Comparison of ENCODE assay signal across 8 mouse cellular contexts in genomic region chr2:31769115-31769514, GRCm38 (mm10). TPM values are rescaled to one million over a fixed set of nuclear protein-coding genes. Genes with fewer than 3 reads are reported as not detected.
DNase-seq lines count a peak whose midpoint lies in the region; ATAC-seq and TF ChIP-seq lines count a peak whose summit lies in the region.

No protein-coding gene starts in this region.

- no peak overlapping the region for H3K9ac ChIP-seq in forebrain, embryonic 12.5 days
- H3K9ac ChIP-seq in forebrain, embryonic 15.5 days (replicated peaks), result no peak overlapping the region

- no peak overlapping the region for H3K4me3 ChIP-seq in forebrain, embryonic 12.5 days (replicated peaks)
- H3K4me3 ChIP-seq in forebrain, embryonic 15.5 days, result no peak overlapping the region
- no peak overlapping the region for H3K4me3 ChIP-seq in testis, adult 2 months (ENCODE audit: control insufficient read depth, low read depth, low read length)

- ATAC-seq in forebrain, embryonic 12.5 days (ENCODE audit: low FRiP score), result no peak
- ATAC-seq in forebrain, embryonic 15.5 days (replicated peaks), result no peak
- ATAC-seq in megakaryocyte, adult 5-6 weeks (ENCODE audit: poor library complexity, severe bottlenecking), result peak; percentile 60
- ATAC-seq in erythroblast, adult 5-6 weeks (replicated peaks; ENCODE audit: low FRiP score, poor library complexity, severe bottlenecking), result no peak

- H3K27me3 ChIP-seq in forebrain, embryonic 12.5 days, result no peaks in the 10 kb centered on the region
- H3K27me3 ChIP-seq in forebrain, embryonic 15.5 days, result no peaks in the 10 kb centered on the region
- no peaks in the 10 kb centered on the region for H3K27me3 ChIP-seq in testis, adult 2 months (ENCODE audit: control insufficient read depth, insufficient read depth, low read length)

- no peaks in the 10 kb centered on the region for H3K9me3 ChIP-seq in forebrain, embryonic 12.5 days
- no peaks in the 10 kb centered on the region for H3K9me3 ChIP-seq in forebrain, embryonic 15.5 days

- no peak for DNase-seq in testis, postnatal 10 days (ENCODE audit: low spot score)
- no peak for DNase-seq in cerebellum, adult 9-11 months
- DNase-seq in T-cell, adult 2 months (ENCODE audit: low spot score), result no peak

- peak overlapping the region; percentile 46 for H3K27ac ChIP-seq in forebrain, embryonic 12.5 days
- H3K27ac ChIP-seq in forebrain, embryonic 15.5 days (replicated peaks), result no peak overlapping the region; the same call in 1 of the 2 replicates
- H3K27ac ChIP-seq in testis, adult 2 months (ENCODE audit: control insufficient read depth, insufficient read depth, low read depth, low read length), result peak overlapping the region; percentile 58

- 63% methylated on average over 4 of the region's 4 CpGs for WGBS in forebrain, embryonic 12.5 days
- 63% methylated on average over 4 of the region's 4 CpGs for WGBS in forebrain, embryonic 15.5 days

- H3K4me2 ChIP-seq in forebrain, embryonic 12.5 days, result no peak overlapping the region
- no peak overlapping the region for H3K4me2 ChIP-seq in forebrain, embryonic 15.5 days (replicated peaks)

- TF ChIP-seq CTCF in testis, adult 2 months (IDR thresholded peaks at IDR 0.05; ENCODE audit: control insufficient read depth, insufficient read depth, insufficient replicate concordance, low read depth, low read length), result no peak

- no peaks in the 10 kb centered on the region; the same call in 1 of the 2 replicates for H3K36me3 ChIP-seq in forebrain, embryonic 12.5 days (replicated peaks)
- H3K36me3 ChIP-seq in forebrain, embryonic 15.5 days, result no peaks in the 10 kb centered on the region
- H3K36me3 ChIP-seq in testis, adult 2 months (ENCODE audit: control insufficient read depth, insufficient read depth, low read length), result no peaks in the 10 kb centered on the region

- peaks cover 43% of the 10 kb centered on the region for H3K4me1 ChIP-seq in forebrain, embryonic 12.5 days
- peaks cover 14% of the 10 kb centered on the region for H3K4me1 ChIP-seq in forebrain, embryonic 15.5 days
- peaks cover 9% of the 10 kb centered on the region for H3K4me1 ChIP-seq in testis, adult 2 months (ENCODE audit: control insufficient read depth, insufficient read depth, low read length)

- TF ChIP-seq POLR2A in testis, adult 2 months (IDR thresholded peaks at IDR 0.05; ENCODE audit: control insufficient read depth, low read depth, low read length), result no peak

RNA-seq across cellular contexts. Expression of gene Qrfp, which starts 41.3 kb away (rescaled TPM):
- 0.06 TPM in 1 of 2 replicates, not detected in the other for polyA plus RNA-seq in forebrain, embryonic 12.5 days (2016; fragmentation: Nextera tagmentation; extraction: Ambion mirVana)
- polyA plus RNA-seq in forebrain, embryonic 15.5 days (2015; fragmentation: Nextera tagmentation; extraction: Ambion mirVana), result 0.08 and 0.20 TPM in 2 replicates
- polyA plus RNA-seq in testis, adult 2 months (2012; rRNA removed), result 0.02 TPM in 1 of 2 replicates, not detected in the other
- total RNA-seq in megakaryocyte, adult 5-6 weeks (2015), result 0.57 and 0.65 TPM in 2 replicates
- 0.04 and 0.29 TPM in 2 replicates for total RNA-seq in megakaryocyte, adult 5-6 weeks (2017)
- not detected in 2 replicates for total RNA-seq in erythroblast, adult 5-6 weeks (2015; ENCODE audit: low replicate concordance)
- total RNA-seq in erythroblast, adult 5-6 weeks (2017; ENCODE audit: low replicate concordance), result not detected in 2 replicates
